Mouse (Mus musculus) forebrain, postnatal 0 days (tissue): Measurements from ENCODE around the gene Hoxb8. TPM values are rescaled to one million over a fixed set of nuclear protein-coding genes. Genes with fewer than 3 reads are reported as not detected.

Experiments
- ATAC-seq: fragments of 200-750 bp; cut with Nextera tagmentation; 2 replicates; pipeline ENCODE4 v1.8.0; 2017; ENCODE audit warnings: mild to moderate bottlenecking, moderate library complexity
- DNase-seq: peaks from one replicate; pipeline ENCODE4 v3.0.0-alpha.2; 2015
- H3K27ac ChIP-seq: fragments of 300-500 bp; sonication (generic); 2 replicates; pipeline ENCODE4 v1.5.1; 2014; ENCODE audit warnings: low read depth, mild to moderate bottlenecking, antibody characterized with exemption, low read length, moderate library complexity, mixed read lengths
- H3K27me3 ChIP-seq: fragments of 300-500 bp; sonication (generic); 2 replicates; pipeline ENCODE4 v1.6.1; 2014; ENCODE audit warnings: mild to moderate bottlenecking, low read length, mixed read lengths; ENCODE audit not compliant: insufficient read depth
- H3K36me3 ChIP-seq: fragments of 300-500 bp; sonication (generic); 2 replicates; pipeline ENCODE4 v1.6.1; 2014; ENCODE audit warnings: mild to moderate bottlenecking, moderate library complexity; ENCODE audit not compliant: insufficient read depth
- H3K4me1 ChIP-seq: fragments of 300-500 bp; sonication (generic); 2 replicates; pipeline ENCODE4 v1.6.1; 2014; ENCODE audit warnings: antibody characterized with exemption; ENCODE audit not compliant: insufficient read depth
- H3K4me2 ChIP-seq: fragments of 300-500 bp; sonication (generic); 2 replicates; pipeline ENCODE4 v1.6.1; 2014; ENCODE audit warnings: low read depth, mild to moderate bottlenecking, moderate library complexity
- H3K4me3 ChIP-seq: fragments of 300-500 bp; sonication (generic); 2 replicates; pipeline ENCODE4 v1.5.1; 2014; ENCODE audit warnings: low read depth, low read length, mixed read lengths
- H3K9ac ChIP-seq: fragments of 300-500 bp; sonication (generic); 2 replicates; pipeline ENCODE4 v1.6.1; 2014; ENCODE audit warnings: mild to moderate bottlenecking
- H3K9me3 ChIP-seq: fragments of 300-500 bp; sonication (generic); 2 replicates; pipeline ENCODE4 v1.6.1; 2016; ENCODE audit warnings: low read length
- CTCF ChIP-seq: sonication (generic); IDR thresholded peaks from 2 replicates; pipeline ENCODE4 v1.5.1; 2016; ENCODE audit warnings: antibody characterized with exemption, control low read depth, low read depth
- WGBS: fragments of 180-500 bp; shearing (Covaris S2); extraction: QIAGEN DNeasy Blood & Tissue Kit; methylation state at CpG from one replicate; pipeline ENCODE4 v1.1.7; 2014; 5-methylcytosine and 5-hydroxymethylcytosine counted together
- polyA plus RNA-seq: library from polyadenylated mRNA; unstranded; fragments of >200 nt; fragmentation: Nextera tagmentation; extraction: Ambion mirVana; gene quantifications from 2 replicates; pipeline ENCODE4 v1.2.1, GENCODE M21; 2015
- total RNA-seq: library from RNA; depleted of rRNA; stranded (reverse); fragments of >200 nt; gene quantifications from 2 replicates; pipeline ENCODE4 v1.2.3, GENCODE M21; 2014

Hoxb8 gene
- total and polyA plus RNA-seq, 2 experiments from 2014 or later = not detected

DNA sequence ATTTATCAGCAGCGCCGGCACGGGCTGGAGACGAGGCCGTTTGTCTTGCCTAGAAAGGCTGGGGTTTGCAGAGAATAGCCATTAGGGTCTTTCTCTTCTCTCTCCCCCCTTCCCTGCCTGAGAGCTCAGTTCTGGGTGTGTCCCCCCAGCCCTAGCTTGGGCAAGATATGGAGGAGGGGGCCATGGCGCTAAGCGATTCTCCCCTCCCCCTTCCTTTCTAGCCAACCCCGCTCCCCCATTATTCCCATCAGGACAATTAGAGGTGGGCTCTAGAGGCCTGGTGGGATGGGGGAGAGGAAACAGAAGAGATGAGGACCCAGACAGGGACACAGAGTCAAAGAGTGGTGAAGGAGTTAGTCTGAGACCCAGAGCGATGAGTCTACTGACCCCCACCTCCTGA is 5.7 kb downstream of the Hoxb8 start:
- Histone ChIP-seq H3K4me3 (no peak overlapping the region), H3K4me2 (no peak overlapping the region), H3K36me3 (no peaks in the 10 kb centered on the region), H3K4me1 (no peaks in the 10 kb centered on the region), H3K27me3 (peaks cover 93% of the 10 kb centered on the region), H3K9ac (no peak overlapping the region), H3K9me3 (no peaks in the 10 kb centered on the region), H3K27ac (no peak overlapping the region)
- no peak for ATAC-seq
- WGBS = under 1% methylated on average over 9 of the region's 9 CpGs
- no peak for DNase-seq
- no peak for TF ChIP-seq CTCF

DNA sequence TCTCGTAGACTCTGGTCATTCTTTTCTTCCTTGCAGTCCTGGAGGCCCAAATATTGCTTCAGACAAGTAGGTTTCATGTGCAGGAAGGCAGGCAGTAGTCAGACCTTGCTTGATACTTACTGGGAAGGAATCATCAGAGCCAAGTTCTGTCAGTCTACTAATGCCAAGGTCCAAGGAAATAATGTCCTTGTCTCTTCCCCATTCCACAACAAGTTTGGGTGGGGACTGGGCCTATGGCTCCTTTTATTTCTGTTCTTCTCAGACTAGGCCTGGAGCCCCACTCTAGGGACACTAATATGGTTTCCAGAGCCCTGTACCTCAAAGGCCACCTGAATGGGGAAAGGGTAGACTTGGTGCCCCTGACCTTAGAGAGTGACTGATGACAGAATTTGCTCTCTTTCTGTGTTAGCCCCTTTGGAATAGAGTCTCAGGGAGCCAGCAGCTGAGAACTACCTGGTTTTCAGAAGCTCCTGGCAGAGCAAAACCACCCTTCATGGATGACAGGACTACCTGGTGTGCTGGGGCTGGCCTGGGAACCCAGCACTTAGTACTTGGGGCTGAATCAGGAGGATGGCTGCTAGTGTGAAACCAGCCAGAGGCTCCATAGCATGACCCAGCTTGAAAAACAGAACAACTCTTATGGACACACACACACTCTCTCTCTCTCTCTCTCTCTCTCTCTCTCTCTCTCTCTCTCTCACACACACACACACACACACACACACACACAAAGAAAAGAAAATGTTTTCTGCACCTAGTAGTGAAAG is 6.9 kb downstream of the Hoxb8 start:
- no peaks in the 10 kb centered on the region for H3K9me3 ChIP-seq
- H3K27me3 ChIP-seq = peaks cover 93% of the 10 kb centered on the region
- 7% methylated on average over 1 of the region's 1 CpGs for WGBS
- H3K9ac ChIP-seq = no peak overlapping the region
- no peak overlapping the region for H3K4me2 ChIP-seq
- no peaks in the 10 kb centered on the region for H3K4me1 ChIP-seq
- DNase-seq = no peak
- no peak overlapping the region for H3K4me3 ChIP-seq
- ATAC-seq = no peak
- H3K27ac ChIP-seq = no peak overlapping the region
- H3K36me3 ChIP-seq = no peaks in the 10 kb centered on the region
- TF ChIP-seq CTCF = no peak

DNA sequence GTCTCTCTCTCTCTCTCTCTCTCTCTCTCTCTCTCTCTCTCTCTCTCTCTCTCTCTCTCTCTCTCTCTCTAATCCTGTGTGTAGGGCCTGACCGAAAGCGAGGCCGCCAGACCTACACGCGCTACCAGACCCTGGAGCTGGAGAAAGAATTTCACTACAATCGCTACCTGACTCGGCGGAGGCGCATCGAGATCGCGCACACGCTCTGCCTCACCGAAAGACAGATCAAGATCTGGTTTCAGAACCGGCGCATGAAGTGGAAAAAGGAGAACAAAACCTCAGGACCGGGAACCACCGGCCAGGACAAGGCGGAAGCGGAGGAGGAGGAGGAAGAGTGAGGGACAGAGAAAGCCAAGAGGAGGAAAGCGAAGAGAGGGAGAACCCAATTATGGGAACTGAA is 7.6 kb downstream of the Hoxb8 start:
- no peak for TF ChIP-seq CTCF
- no peak overlapping the region for H3K27ac ChIP-seq
- no peak for DNase-seq
- no peak overlapping the region for H3K9ac ChIP-seq
- no peak overlapping the region for H3K4me3 ChIP-seq
- WGBS = 1% methylated on average over 21 of the region's 21 CpGs
- no peak for ATAC-seq
- no peaks in the 10 kb centered on the region for H3K36me3 ChIP-seq
- no peaks in the 10 kb centered on the region for H3K9me3 ChIP-seq
- no peak overlapping the region for H3K4me2 ChIP-seq
- no peaks in the 10 kb centered on the region for H3K4me1 ChIP-seq
- peaks cover 94% of the 10 kb centered on the region for H3K27me3 ChIP-seq

DNA sequence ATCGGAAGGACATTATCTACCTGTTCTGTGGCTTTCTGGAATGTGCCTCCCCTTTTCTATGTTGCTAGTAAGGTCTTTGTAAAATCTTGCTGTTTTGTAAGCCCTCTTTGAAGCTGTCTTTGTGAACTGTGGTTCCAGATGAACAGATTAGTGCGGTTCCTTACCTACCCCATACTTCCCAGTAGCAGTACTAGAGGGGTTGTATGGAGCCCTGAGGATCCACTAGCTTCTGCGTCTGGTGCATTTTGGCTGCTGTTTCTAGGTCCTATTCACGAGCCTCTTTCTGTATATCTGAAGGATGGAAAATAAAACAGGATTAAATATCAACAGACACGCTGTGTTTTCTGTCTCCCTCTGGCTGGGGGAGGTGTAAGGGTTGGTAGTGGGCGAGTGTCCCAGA is 8.1 kb downstream of the Hoxb8 start:
- Histone ChIP-seq H3K9me3 (no peaks in the 10 kb centered on the region), H3K27me3 (peaks cover 94% of the 10 kb centered on the region), H3K36me3 (no peaks in the 10 kb centered on the region), H3K27ac (no peak overlapping the region), H3K4me2 (no peak overlapping the region), H3K4me3 (no peak overlapping the region), H3K9ac (no peak overlapping the region), H3K4me1 (no peaks in the 10 kb centered on the region)
- no peak for ATAC-seq
- 9% methylated on average over 6 of the region's 6 CpGs for WGBS
- TF ChIP-seq CTCF = no peak
- DNase-seq = no peak

DNA sequence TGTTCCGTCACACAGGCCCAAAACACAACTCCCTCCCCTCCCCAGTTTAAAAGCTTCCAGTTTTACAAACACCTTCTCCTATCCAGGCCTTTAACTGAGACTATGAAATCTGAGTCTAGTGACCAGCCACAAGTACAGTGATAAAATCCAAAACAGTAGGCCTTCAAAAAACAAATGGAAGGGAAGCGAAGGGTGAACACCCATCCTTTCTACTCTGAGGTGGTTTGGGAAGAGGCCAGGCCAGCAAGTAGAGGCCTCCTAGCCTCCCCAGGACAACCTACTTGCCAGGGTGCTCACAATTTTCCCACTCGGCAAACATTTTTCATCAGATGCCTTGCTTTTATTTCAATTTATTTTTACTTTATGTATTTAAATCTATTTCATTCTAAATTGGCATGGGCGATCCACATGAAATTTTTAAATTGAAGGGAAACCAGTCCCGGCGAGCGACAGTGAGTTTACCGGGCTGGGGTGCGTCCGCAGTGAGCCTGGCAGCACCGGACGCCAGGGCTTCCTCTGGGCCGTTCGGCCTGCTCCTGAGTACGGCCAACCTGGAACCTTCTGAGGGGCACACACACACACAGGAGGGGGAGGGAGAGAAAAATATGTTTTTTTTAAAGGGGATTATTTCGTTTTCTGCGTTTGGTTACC is 9.1 kb downstream of the Hoxb8 start:
- H3K27ac ChIP-seq = no peak overlapping the region
- DNase-seq (no peak), ATAC-seq (no peak)
- no peak overlapping the region for H3K4me2 ChIP-seq
- no peak for TF ChIP-seq CTCF
- H3K4me3 ChIP-seq = no peak overlapping the region
- WGBS = 3% methylated on average over 17 of the region's 17 CpGs
- no peaks in the 10 kb centered on the region for H3K4me1 ChIP-seq
- no peaks in the 10 kb centered on the region for H3K36me3 ChIP-seq
- no peak overlapping the region for H3K9ac ChIP-seq
- no peaks in the 10 kb centered on the region for H3K9me3 ChIP-seq
- peaks cover 94% of the 10 kb centered on the region for H3K27me3 ChIP-seq

DNA sequence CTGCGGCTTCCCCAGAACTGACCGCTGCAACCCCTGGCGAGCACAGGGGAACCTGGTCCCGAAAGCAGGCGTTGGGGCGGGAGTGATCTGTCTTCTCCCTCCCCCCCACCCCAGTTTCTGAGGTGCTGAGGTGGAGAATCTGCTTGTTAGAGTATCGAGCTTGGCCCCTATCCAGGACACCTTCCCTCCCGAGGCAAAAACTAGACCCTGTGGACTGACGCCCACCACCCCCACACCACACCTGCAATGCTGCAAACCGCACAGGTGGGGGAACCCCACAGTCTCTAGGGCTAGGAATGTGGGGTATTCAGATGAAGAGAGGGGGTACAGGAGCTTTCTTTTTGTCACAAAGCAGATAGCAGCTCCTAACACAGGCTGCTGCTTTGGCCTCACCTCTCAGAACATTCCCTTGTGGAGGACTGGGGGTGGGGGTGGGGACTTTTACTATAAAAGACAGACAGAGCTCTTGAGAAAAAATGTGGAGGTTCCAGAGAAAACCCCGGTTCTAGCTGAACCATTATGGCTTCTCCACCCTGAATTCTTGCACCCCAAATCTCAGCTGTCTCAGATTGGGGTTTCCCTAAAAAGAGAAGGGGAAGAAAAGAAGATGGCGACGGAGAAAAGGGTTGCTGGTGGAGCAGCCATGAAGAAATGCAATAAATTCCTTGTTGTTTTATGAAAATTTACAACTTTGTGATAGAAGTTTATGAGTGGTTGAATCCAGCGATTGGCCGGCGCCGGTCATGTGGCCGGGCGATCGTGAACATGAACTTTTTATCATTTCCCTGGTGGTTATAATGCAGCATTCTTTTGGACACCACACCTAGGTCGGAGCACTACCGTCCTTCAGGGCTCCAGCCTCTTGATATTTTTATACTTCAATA is 10.2 kb downstream of the Hoxb8 start, which contains the start of gene Hoxb6:
Gene Hoxb6 (plus strand): TSS at position 796 of the 884 bp plus-strand sequence.
- Histone ChIP-seq H3K9me3 (no peaks in the 10 kb centered on the region), H3K4me1 (no peaks in the 10 kb centered on the region), H3K9ac (no peak within 1 kb of the TSS), H3K4me3 (no peak within 1 kb of the TSS), H3K36me3 (no peaks in the 10 kb centered on the region), H3K27me3 (peaks cover 94% of the 10 kb centered on the region), H3K4me2 (no peak within 1 kb of the TSS), H3K27ac (no peak within 1 kb of the TSS)
- no peak for DNase-seq
- no peak for ATAC-seq
- WGBS = 1% methylated on average over 22 of the region's 22 CpGs
- no peak for TF ChIP-seq CTCF
